Mouse (Mus musculus) hindbrain, embryonic 12.5 days (tissue): Measurements from ENCODE around the gene Il9. TPM values are rescaled to one million over a fixed set of nuclear protein-coding genes. Genes with fewer than 3 reads are reported as not detected.

Experiments
- ATAC-seq: fragments of 200-750 bp; cut with Nextera tagmentation; 2 replicates; pipeline ENCODE4 v1.8.0; 2017; ENCODE audit warnings: moderate TSS enrichment; ENCODE audit not compliant: low FRiP score
- H3K27ac ChIP-seq: fragments of 300-500 bp; sonication (generic); 2 replicates; pipeline ENCODE4 v1.5.1; 2016; ENCODE audit warnings: mild to moderate bottlenecking
- H3K27me3 ChIP-seq: fragments of 300-500 bp; sonication (generic); 2 replicates; pipeline ENCODE4 v1.6.1; 2016; ENCODE audit warnings: mild to moderate bottlenecking
- H3K36me3 ChIP-seq: fragments of 300-500 bp; sonication (generic); 2 replicates; pipeline ENCODE4 v1.6.1; 2016; ENCODE audit warnings: mild to moderate bottlenecking
- H3K4me1 ChIP-seq: fragments of 300-500 bp; sonication (generic); 2 replicates; pipeline ENCODE4 v1.6.1; 2016
- H3K4me2 ChIP-seq: fragments of 300-500 bp; sonication (generic); replicated peaks from 2 replicates; pipeline ENCODE4 v1.6.1; 2016; ENCODE audit warnings: mild to moderate bottlenecking
- H3K4me3 ChIP-seq: fragments of 300-500 bp; sonication (generic); 2 replicates; pipeline ENCODE4 v1.5.1; 2016; ENCODE audit warnings: mild to moderate bottlenecking
- H3K9ac ChIP-seq: fragments of 300-500 bp; sonication (generic); 2 replicates; pipeline ENCODE4 v1.6.1; 2016; ENCODE audit warnings: mild to moderate bottlenecking, moderate library complexity
- H3K9me3 ChIP-seq: fragments of 300-500 bp; sonication (generic); replicated peaks from 2 replicates; pipeline ENCODE4 v1.6.1; 2016; ENCODE audit warnings: mild to moderate bottlenecking
- WGBS: fragments of 180-500 bp; shearing (Covaris S2); methylation state at CpG from one replicate; pipeline ENCODE4 v1.1.7; 2016; 5-methylcytosine and 5-hydroxymethylcytosine counted together
- polyA plus RNA-seq: library from polyadenylated mRNA; unstranded; fragments of >200 nt; fragmentation: Nextera tagmentation; extraction: Ambion mirVana; gene quantifications from 2 replicates; pipeline ENCODE4 v1.2.1, GENCODE M21; 2016

The Il9 gene
- polyA plus RNA-seq = not detected in 2 replicates

GRCm38 (mm10) chr13:56482146-56482545 is at the start of gene Il9:
TSS of gene Il9 (minus strand) at chr13:56482246.
- WGBS = 91% methylated on average over 3 of the region's 3 CpGs

GRCm38 (mm10) chr13:56529685-56530084 is 47.6 kb upstream of the Il9 start:
- Histone ChIP-seq H3K9ac (no peak overlapping the region), H3K27me3 (no peaks in the 10 kb centered on the region), H3K4me1 (no peaks in the 10 kb centered on the region), H3K9me3 (peaks cover 12% of the 10 kb centered on the region), H3K4me3 (no peak overlapping the region), H3K27ac (no peak overlapping the region), H3K36me3 (0 out of 2 replicates have a peak, but pooled peaks cover 3% of the 10 kb centered on the region), H3K4me2 (no peak overlapping the region)
- ATAC-seq = no peak
- WGBS = 71% methylated on average over 8 of the region's 8 CpGs

More at GRCm38 (mm10) chr13:56482146-56482545, at the start of gene Il9:
- Histone ChIP-seq H3K27ac (no peak within 1 kb of the TSS), H3K9ac (no peak within 1 kb of the TSS), H3K36me3 (no peaks in the 10 kb centered on the region), H3K27me3 (no peaks in the 10 kb centered on the region), H3K9me3 (no peaks in the 10 kb centered on the region), H3K4me2 (no peak within 1 kb of the TSS), H3K4me3 (no peak within 1 kb of the TSS), H3K4me1 (0 out of 2 replicates have a peak, but pooled peaks cover 2% of the 10 kb centered on the region)
- ATAC-seq = no peak

DNA sequence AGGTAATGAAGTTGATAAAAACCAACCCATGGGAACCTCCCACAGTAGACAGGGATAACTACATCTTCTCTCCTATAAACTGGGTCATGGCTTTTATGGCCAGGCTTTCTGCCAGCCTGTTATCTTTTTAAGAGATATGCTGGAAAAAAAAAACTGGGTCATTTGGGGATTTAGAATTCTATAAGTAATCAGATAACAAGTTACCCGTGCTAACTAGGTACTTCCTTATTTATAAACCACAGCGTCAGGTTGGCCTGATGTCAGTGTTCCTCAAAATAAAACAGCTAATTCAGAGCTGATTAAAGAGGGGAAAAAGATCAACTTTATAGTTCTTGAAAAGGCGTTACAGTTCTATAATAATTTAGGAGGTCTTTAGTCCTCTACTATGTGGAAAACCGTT is 47.0 kb upstream of the Il9 start:
- Histone ChIP-seq H3K4me2 (no peak overlapping the region), H3K27me3 (no peaks in the 10 kb centered on the region), H3K27ac (no peak overlapping the region), H3K4me3 (no peak overlapping the region), H3K9me3 (peaks cover 6% of the 10 kb centered on the region; the same call in 1 of the 2 replicates), H3K36me3 (0 out of 2 replicates have a peak, but pooled peaks cover 2% of the 10 kb centered on the region), H3K4me1 (no peaks in the 10 kb centered on the region), H3K9ac (no peak overlapping the region)
- WGBS = 85% methylated on average over 4 of the region's 4 CpGs
- ATAC-seq = no peak

- H3K9ac ChIP-seq = no peak overlapping the region
- no peak for ATAC-seq
Measured at GRCm38 (mm10) chr13:56528281-56528680, 46.2 kb upstream of the Il9 start.

DNA sequence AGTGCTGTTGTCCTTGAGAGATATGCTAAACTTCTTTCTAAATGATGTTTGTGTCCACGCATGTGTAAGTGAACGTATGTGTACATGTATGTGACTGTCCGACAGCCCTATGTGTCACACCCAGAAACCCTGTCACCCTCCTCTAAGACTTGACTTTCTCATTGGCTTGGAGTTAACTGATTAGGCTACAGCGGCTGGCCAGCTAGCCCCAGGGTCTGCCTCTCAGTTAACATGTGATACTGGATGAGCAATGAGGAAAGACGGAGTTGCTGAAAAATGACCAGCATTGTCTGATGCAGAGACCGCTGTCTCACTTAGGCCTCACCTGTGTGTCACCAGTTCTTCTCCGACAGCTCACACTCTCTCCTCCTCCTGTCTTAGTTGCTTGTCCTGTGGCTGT is 45.8 kb upstream of the Il9 start:
- no peaks in the 10 kb centered on the region for H3K9me3 ChIP-seq
- H3K4me1 ChIP-seq = peaks cover under 1% of the 10 kb centered on the region; the same call in 1 of the 2 replicates
- no peaks in the 10 kb centered on the region for H3K36me3 ChIP-seq
- H3K27ac ChIP-seq = no peak overlapping the region
- no peak for ATAC-seq
- H3K4me3 ChIP-seq = no peak overlapping the region
- H3K9ac ChIP-seq = no peak overlapping the region
- WGBS = 93% methylated on average over 7 of the region's 7 CpGs
- no peak overlapping the region for H3K4me2 ChIP-seq
- H3K27me3 ChIP-seq = no peaks in the 10 kb centered on the region

More at GRCm38 (mm10) chr13:56528281-56528680, 46.2 kb upstream of the Il9 start:
- Histone ChIP-seq H3K27me3 (no peaks in the 10 kb centered on the region), H3K9me3 (no peaks in the 10 kb centered on the region), H3K27ac (no peak overlapping the region), H3K4me2 (no peak overlapping the region), H3K4me1 (no peaks in the 10 kb centered on the region), H3K4me3 (no peak overlapping the region), H3K36me3 (no peaks in the 10 kb centered on the region)
- WGBS = 88% methylated on average over 11 of the region's 11 CpGs

- no peak overlapping the region for H3K4me3 ChIP-seq
- H3K4me2 ChIP-seq = no peak overlapping the region
- H3K9me3 ChIP-seq = no peaks in the 10 kb centered on the region
- H3K27ac ChIP-seq = no peak overlapping the region
- ATAC-seq = no peak
- H3K4me1 ChIP-seq = peaks cover 7% of the 10 kb centered on the region; the same call in 1 of the 2 replicates
- no peak overlapping the region for H3K9ac ChIP-seq
- no peaks in the 10 kb centered on the region for H3K27me3 ChIP-seq
- 86% methylated on average over 12 of the region's 12 CpGs for WGBS
- no peaks in the 10 kb centered on the region for H3K36me3 ChIP-seq
Measured at GRCm38 (mm10) chr13:56526871-56527270, 44.8 kb upstream of the Il9 start.

GRCm38 (mm10) chr13:56522821-56523167 is 40.7 kb upstream of the Il9 start:
- no peaks in the 10 kb centered on the region for H3K36me3 ChIP-seq
- H3K9ac ChIP-seq = peak overlapping the region; percentile 73
- 6% methylated on average over 8 of the region's 8 CpGs for WGBS
- H3K27ac ChIP-seq = no peak overlapping the region
- peaks cover 7% of the 10 kb centered on the region; the same call in 1 of the 2 replicates for H3K4me1 ChIP-seq
- H3K27me3 ChIP-seq = no peaks in the 10 kb centered on the region
- peak overlapping the region; percentile 87 for H3K4me2 ChIP-seq
- no peaks in the 10 kb centered on the region for H3K9me3 ChIP-seq
- peak; percentile 3; the same call in 1 of the 2 replicates for ATAC-seq
- peak overlapping the region; percentile 76 for H3K4me3 ChIP-seq

GRCm38 (mm10) chr13:56522081-56522820 is 40.2 kb upstream of the Il9 start, which contains the start of gene Fbxl21:
TSS of gene Fbxl21 (plus strand) at chr13:56522472.
- WGBS = 1% methylated on average over 52 of the region's 56 CpGs
- peak; percentile 98 for ATAC-seq

GRCm38 (mm10) chr13:56516816-56517215 is 34.8 kb upstream of the Il9 start:
- 54% methylated on average over 7 of the region's 7 CpGs for WGBS
- H3K4me1 ChIP-seq = no peaks in the 10 kb centered on the region
- H3K4me3 ChIP-seq = no peak overlapping the region
- no peak overlapping the region for H3K9ac ChIP-seq
- no peak for ATAC-seq
- H3K36me3 ChIP-seq = no peaks in the 10 kb centered on the region
- no peak overlapping the region for H3K4me2 ChIP-seq
- H3K27me3 ChIP-seq = no peaks in the 10 kb centered on the region
- H3K9me3 ChIP-seq = no peaks in the 10 kb centered on the region
- H3K27ac ChIP-seq = no peak overlapping the region

More at GRCm38 (mm10) chr13:56522081-56522820, 40.2 kb upstream of the Il9 start, which contains the start of gene Fbxl21:
- peak within 1 kb of the TSS; percentile 76 for H3K4me3 ChIP-seq
- no peaks in the 10 kb centered on the region for H3K27me3 ChIP-seq
- H3K36me3 ChIP-seq = no peaks in the 10 kb centered on the region
- no peak within 1 kb of the TSS; the same call in 1 of the 2 replicates for H3K27ac ChIP-seq
- H3K9ac ChIP-seq = peak within 1 kb of the TSS; percentile 73
- peak within 1 kb of the TSS; percentile 87 for H3K4me2 ChIP-seq
- H3K4me1 ChIP-seq = peaks cover 7% of the 10 kb centered on the region; the same call in 1 of the 2 replicates
- H3K9me3 ChIP-seq = no peaks in the 10 kb centered on the region

GRCm38 (mm10) chr13:56516311-56516710 is 34.3 kb upstream of the Il9 start:
- Histone ChIP-seq H3K27ac (no peak overlapping the region), H3K4me1 (no peaks in the 10 kb centered on the region), H3K9ac (no peak overlapping the region), H3K9me3 (no peaks in the 10 kb centered on the region), H3K36me3 (no peaks in the 10 kb centered on the region), H3K27me3 (no peaks in the 10 kb centered on the region), H3K4me3 (no peak overlapping the region), H3K4me2 (no peak overlapping the region)
- 63% methylated on average over 4 of the region's 4 CpGs for WGBS
- ATAC-seq = no peak

GRCm38 (mm10) chr13:56513595-56513994 is 31.5 kb upstream of the Il9 start:
- no peak overlapping the region for H3K9ac ChIP-seq
- no peak overlapping the region for H3K4me2 ChIP-seq
- H3K4me3 ChIP-seq = no peak overlapping the region
- H3K36me3 ChIP-seq = no peaks in the 10 kb centered on the region
- no peak overlapping the region for H3K27ac ChIP-seq
- H3K27me3 ChIP-seq = no peaks in the 10 kb centered on the region
- no peaks in the 10 kb centered on the region for H3K4me1 ChIP-seq
- H3K9me3 ChIP-seq = no peaks in the 10 kb centered on the region
- no peak for ATAC-seq

GRCm38 (mm10) chr13:56509796-56510195 is 27.8 kb upstream of the Il9 start:
- no peak overlapping the region for H3K9ac ChIP-seq
- H3K27me3 ChIP-seq = no peaks in the 10 kb centered on the region
- H3K27ac ChIP-seq = no peak overlapping the region
- no peaks in the 10 kb centered on the region for H3K36me3 ChIP-seq
- no peaks in the 10 kb centered on the region for H3K9me3 ChIP-seq
- ATAC-seq = no peak
- no peak overlapping the region for H3K4me2 ChIP-seq
- WGBS = 80% methylated on average over 2 of the region's 2 CpGs
- H3K4me1 ChIP-seq = no peaks in the 10 kb centered on the region
- no peak overlapping the region for H3K4me3 ChIP-seq
